Mouse (Mus musculus): Measurements from ENCODE around the gene Zc3h10. TPM values are rescaled to one million over a fixed set of nuclear protein-coding genes. Genes with fewer than 3 reads are reported as not detected.

Gene Zc3h10
- total and polyA plus RNA-seq, 2 experiments from 2014 or later: 12.8 to 15.0 TPM

GRCm38 (mm10) chr10:128588136-128588535, 40.6 kb upstream of the Zc3h10 start:
- Histone ChIP-seq H3K27me3 (ENCODE audit: insufficient read depth, low read length) (peaks cover 18% of the 10 kb centered on the region), H3K4me2 (ENCODE audit: low read depth) (no peak overlapping the region), H3K9ac (no peak overlapping the region), H3K36me3 (ENCODE audit: insufficient read depth) (no peaks in the 10 kb centered on the region), H3K4me3 (ENCODE audit: low read depth, low read length) (no peak overlapping the region), H3K27ac (ENCODE audit: low read depth, low read length) (no peak overlapping the region), H3K9me3 (ENCODE audit: low read length) (no peaks in the 10 kb centered on the region), H3K4me1 (ENCODE audit: insufficient read depth) (no peaks in the 10 kb centered on the region)
- TF ChIP-seq CTCF (IDR thresholded peaks at IDR 0.05; ENCODE audit: low read depth): no peak
- ATAC-seq (no peak), DNase-seq (no peak)
- 6% methylated on average over 1 of the region's 1 CpGs for WGBS

GRCm38 (mm10) chr10:128587697-128588096, 40.1 kb upstream of the Zc3h10 start:
- 52% methylated on average over 8 of the region's 8 CpGs for WGBS
- H3K27me3 ChIP-seq (ENCODE audit: insufficient read depth, low read length): peaks cover 18% of the 10 kb centered on the region
- no peak for ATAC-seq

GRCm38 (mm10) chr10:128587120-128587519, 39.5 kb upstream of the Zc3h10 start:
- H3K36me3 ChIP-seq (ENCODE audit: insufficient read depth): no peaks in the 10 kb centered on the region
- no peak overlapping the region for H3K27ac ChIP-seq (ENCODE audit: low read depth, low read length)
- peaks cover 18% of the 10 kb centered on the region for H3K27me3 ChIP-seq (ENCODE audit: insufficient read depth, low read length)
- DNase-seq: no peak
- ATAC-seq: no peak
- TF ChIP-seq CTCF (IDR thresholded peaks at IDR 0.05; ENCODE audit: low read depth): no peak
- no peaks in the 10 kb centered on the region for H3K9me3 ChIP-seq (ENCODE audit: low read length)
- H3K4me2 ChIP-seq (ENCODE audit: low read depth): no peak overlapping the region
- H3K4me3 ChIP-seq (ENCODE audit: low read depth, low read length): no peak overlapping the region
- H3K4me1 ChIP-seq (ENCODE audit: insufficient read depth): no peaks in the 10 kb centered on the region
- 47% methylated on average over 4 of the region's 4 CpGs for WGBS
- no peak overlapping the region for H3K9ac ChIP-seq

More at GRCm38 (mm10) chr10:128587697-128588096, 40.1 kb upstream of the Zc3h10 start:
- Histone ChIP-seq H3K36me3 (ENCODE audit: insufficient read depth) (no peaks in the 10 kb centered on the region), H3K9ac (no peak overlapping the region), H3K4me1 (ENCODE audit: insufficient read depth) (no peaks in the 10 kb centered on the region), H3K9me3 (ENCODE audit: low read length) (no peaks in the 10 kb centered on the region), H3K4me2 (ENCODE audit: low read depth) (no peak overlapping the region), H3K27ac (ENCODE audit: low read depth, low read length) (no peak overlapping the region), H3K4me3 (ENCODE audit: low read depth, low read length) (no peak overlapping the region)
- TF ChIP-seq CTCF (IDR thresholded peaks at IDR 0.05; ENCODE audit: low read depth): no peak
- no peak for DNase-seq

- no peak for ATAC-seq
- H3K27ac ChIP-seq (ENCODE audit: low read depth, low read length): no peak overlapping the region
- no peak for DNase-seq
- H3K4me2 ChIP-seq (ENCODE audit: low read depth): no peak overlapping the region
- H3K27me3 ChIP-seq (ENCODE audit: insufficient read depth, low read length): peaks cover 18% of the 10 kb centered on the region
- 5% methylated on average over 1 of the region's 1 CpGs for WGBS
- H3K36me3 ChIP-seq (ENCODE audit: insufficient read depth): no peaks in the 10 kb centered on the region
- H3K9ac ChIP-seq: no peak overlapping the region
- H3K9me3 ChIP-seq (ENCODE audit: low read length): no peaks in the 10 kb centered on the region
- no peak for TF ChIP-seq CTCF (IDR thresholded peaks at IDR 0.05; ENCODE audit: low read depth)
- H3K4me3 ChIP-seq (ENCODE audit: low read depth, low read length): no peak overlapping the region
- no peaks in the 10 kb centered on the region for H3K4me1 ChIP-seq (ENCODE audit: insufficient read depth)
These were observed 39.0 kb upstream of the Zc3h10 start for GRCm38 (mm10) chr10:128586546-128586945.

GRCm38 (mm10) chr10:128584386-128584785, 36.8 kb upstream of the Zc3h10 start:
- no peak for TF ChIP-seq CTCF (IDR thresholded peaks at IDR 0.05; ENCODE audit: low read depth)
- 8% methylated on average over 4 of the region's 4 CpGs for WGBS
- H3K27ac ChIP-seq (ENCODE audit: low read depth, low read length): no peak overlapping the region
- H3K4me3 ChIP-seq (ENCODE audit: low read depth, low read length): no peak overlapping the region
- peaks cover 17% of the 10 kb centered on the region for H3K27me3 ChIP-seq (ENCODE audit: insufficient read depth, low read length)
- DNase-seq (no peak), ATAC-seq (no peak)
- H3K36me3 ChIP-seq (ENCODE audit: insufficient read depth): no peaks in the 10 kb centered on the region
- H3K9me3 ChIP-seq (ENCODE audit: low read length): no peaks in the 10 kb centered on the region
- no peaks in the 10 kb centered on the region for H3K4me1 ChIP-seq (ENCODE audit: insufficient read depth)
- H3K4me2 ChIP-seq (ENCODE audit: low read depth): no peak overlapping the region
- no peak overlapping the region for H3K9ac ChIP-seq

DNA sequence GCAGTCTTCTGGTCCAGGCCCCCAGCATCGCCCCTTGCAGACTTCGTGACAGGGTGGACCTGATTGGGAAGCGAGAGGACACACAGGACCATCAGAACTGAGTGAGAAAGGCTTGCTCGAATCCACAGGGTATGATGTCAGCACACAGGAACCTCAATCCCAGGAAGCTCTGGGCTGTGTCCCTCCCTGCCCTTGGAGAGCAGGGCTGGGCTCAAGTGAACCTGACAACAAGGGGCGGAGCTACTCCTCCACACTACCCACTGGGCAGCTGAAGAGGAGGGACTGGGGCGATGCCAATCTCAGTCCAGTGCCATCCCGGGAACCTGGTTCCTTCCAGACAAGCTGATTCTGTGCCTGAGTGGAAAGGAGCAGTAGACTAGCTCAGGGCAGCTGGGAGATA, 36.1 kb upstream of the Zc3h10 start:
- TF ChIP-seq CTCF (IDR thresholded peaks at IDR 0.05; ENCODE audit: low read depth): no peak
- H3K27ac ChIP-seq (ENCODE audit: low read depth, low read length): no peak overlapping the region
- DNase-seq (no peak), ATAC-seq (no peak)
- WGBS: 31% methylated on average over 7 of the region's 7 CpGs
- no peak overlapping the region for H3K4me2 ChIP-seq (ENCODE audit: low read depth)
- no peaks in the 10 kb centered on the region for H3K36me3 ChIP-seq (ENCODE audit: insufficient read depth)
- no peak overlapping the region for H3K4me3 ChIP-seq (ENCODE audit: low read depth, low read length)
- H3K4me1 ChIP-seq (ENCODE audit: insufficient read depth): no peaks in the 10 kb centered on the region
- no peak overlapping the region for H3K9ac ChIP-seq
- peaks cover 9% of the 10 kb centered on the region for H3K27me3 ChIP-seq (ENCODE audit: insufficient read depth, low read length)
- H3K9me3 ChIP-seq (ENCODE audit: low read length): no peaks in the 10 kb centered on the region

DNA sequence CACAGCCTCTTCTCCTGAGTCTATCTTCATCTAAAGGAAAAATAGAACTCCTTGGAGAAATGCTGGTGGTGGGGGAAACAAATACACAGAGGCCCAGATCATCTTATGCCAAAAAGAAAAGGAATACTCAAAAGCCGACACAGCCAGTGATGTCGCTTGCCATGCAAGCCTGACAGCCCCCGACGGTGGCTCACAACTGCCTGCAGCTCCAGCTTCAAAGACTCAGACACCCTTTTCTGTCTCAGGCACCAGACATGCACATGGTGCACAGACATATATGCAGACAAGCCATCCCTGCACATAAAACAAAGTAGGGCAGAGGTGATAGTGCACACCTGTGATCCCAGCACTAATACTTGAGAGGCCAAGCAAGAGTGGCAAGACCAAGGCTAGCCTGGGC, 32.2 kb upstream of the Zc3h10 start:
- no peaks in the 10 kb centered on the region for H3K4me1 ChIP-seq (ENCODE audit: insufficient read depth)
- no peak for TF ChIP-seq CTCF (IDR thresholded peaks at IDR 0.05; ENCODE audit: low read depth)
- 82% methylated on average over 4 of the region's 4 CpGs for WGBS

DNA sequence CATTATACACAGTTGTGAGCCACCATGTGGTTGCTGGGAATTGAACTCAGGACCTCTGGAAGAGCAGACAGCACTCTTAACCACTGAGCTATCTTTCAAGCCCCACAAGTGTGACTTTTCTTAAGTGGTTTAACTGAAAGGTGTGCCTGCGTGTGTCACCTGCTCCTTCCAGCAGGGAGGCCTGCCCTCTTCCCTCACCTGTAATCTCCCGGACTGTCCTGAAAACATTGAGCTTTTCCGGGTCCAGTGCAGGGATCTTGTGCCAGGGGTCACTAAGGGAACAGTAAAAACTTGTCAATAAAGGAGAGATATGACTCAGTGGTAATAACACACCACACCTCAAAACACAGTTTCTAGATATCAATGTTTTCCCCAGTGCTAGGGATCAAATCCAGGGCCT, 31.7 kb upstream of the Zc3h10 start:
- no peaks in the 10 kb centered on the region for H3K4me1 ChIP-seq (ENCODE audit: insufficient read depth)
- DNase-seq: no peak
- no peak overlapping the region for H3K9ac ChIP-seq
- no peaks in the 10 kb centered on the region for H3K9me3 ChIP-seq (ENCODE audit: low read length)
- H3K27me3 ChIP-seq (ENCODE audit: insufficient read depth, low read length): no peaks in the 10 kb centered on the region
- H3K36me3 ChIP-seq (ENCODE audit: insufficient read depth): no peaks in the 10 kb centered on the region
- no peak for TF ChIP-seq CTCF (IDR thresholded peaks at IDR 0.05; ENCODE audit: low read depth)
- WGBS: 87% methylated on average over 3 of the region's 3 CpGs
- H3K27ac ChIP-seq (ENCODE audit: low read depth, low read length): no peak overlapping the region
- ATAC-seq: no peak
- H3K4me3 ChIP-seq (ENCODE audit: low read depth, low read length): no peak overlapping the region
- no peak overlapping the region for H3K4me2 ChIP-seq (ENCODE audit: low read depth)

More for the DNA sequence above, 32.2 kb upstream of the Zc3h10 start:
- Histone ChIP-seq H3K27ac (ENCODE audit: low read depth, low read length) (no peak overlapping the region), H3K4me2 (ENCODE audit: low read depth) (no peak overlapping the region), H3K9me3 (ENCODE audit: low read length) (no peaks in the 10 kb centered on the region), H3K27me3 (ENCODE audit: insufficient read depth, low read length) (no peaks in the 10 kb centered on the region; the same call in 1 of the 2 replicates), H3K4me3 (ENCODE audit: low read depth, low read length) (no peak overlapping the region), H3K9ac (no peak overlapping the region), H3K36me3 (ENCODE audit: insufficient read depth) (no peaks in the 10 kb centered on the region)
- DNase-seq (no peak), ATAC-seq (no peak)
